Mouse (Mus musculus): Measurements from ENCODE around the gene Abca8a. TPM values are rescaled to one million over a fixed set of nuclear protein-coding genes. Genes with fewer than 3 reads are reported as not detected.
A peak's percentile ranks its signal among the peaks of the same experiment; 100 is the strongest.

Abca8a gene
- polyA plus RNA-seq, 1 experiment from 2014 or later, result 4.2 TPM

DNA sequence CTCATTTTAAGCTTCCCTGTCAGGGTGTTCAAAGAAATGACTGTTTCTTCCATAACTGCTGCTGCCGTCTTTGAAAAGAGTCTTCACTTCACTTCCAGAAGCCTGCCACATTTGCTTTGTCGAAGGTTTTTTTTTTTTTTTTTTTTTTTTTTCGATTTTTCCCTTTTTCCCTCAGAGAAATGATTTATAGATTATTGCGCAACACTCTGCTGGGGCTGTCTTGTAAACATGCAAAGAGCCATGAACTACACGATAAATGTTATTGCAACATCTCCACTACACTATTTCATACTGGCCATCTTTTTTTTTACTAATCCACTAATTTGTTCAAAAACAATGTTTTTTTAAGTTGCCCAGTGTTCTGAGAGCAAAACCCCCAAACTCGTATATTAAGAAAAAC, 1.7 kb upstream of the Abca8a start:
- 47% methylated on average over 6 of the region's 6 CpGs for WGBS

DNA sequence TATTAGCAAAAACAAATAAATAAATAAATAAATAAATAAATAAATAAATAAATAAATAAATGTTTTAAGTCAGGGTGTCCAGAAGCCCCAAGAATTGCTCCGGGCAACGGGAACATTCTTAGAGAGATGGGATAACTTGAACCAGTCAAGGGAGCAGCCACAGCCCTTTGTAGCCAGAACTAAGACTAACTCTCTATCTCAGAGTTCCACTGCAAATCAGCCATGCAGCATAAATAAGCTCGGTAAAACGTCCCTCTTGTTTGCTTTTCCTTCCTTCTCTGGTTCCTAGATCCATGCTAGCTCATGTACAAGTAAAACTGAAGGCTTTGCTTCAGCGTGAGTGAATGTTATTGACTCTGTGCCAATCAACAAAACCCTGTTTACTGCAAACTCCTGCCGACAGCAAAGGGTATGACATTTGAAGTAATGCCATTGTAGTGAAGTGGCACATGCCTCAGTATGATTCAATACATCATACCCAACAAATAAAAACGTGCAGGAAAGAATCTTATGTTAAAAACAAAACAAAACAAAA, 865 bp downstream of the Abca8a start:
- WGBS, result 49% methylated on average over 7 of the region's 7 CpGs
- H3K4me1 ChIP-seq (replicated peaks; ENCODE audit: control insufficient read depth, insufficient read depth), result no peaks in the 10 kb centered on the region
- no peaks in the 10 kb centered on the region for H3K36me3 ChIP-seq (ENCODE audit: control insufficient read depth, insufficient read depth, low read length)
- 0 out of 2 replicates have a peak overlapping the region, but pooled peaks have one; percentile 9 for H3K9ac ChIP-seq (ENCODE audit: low read length)
- TF ChIP-seq CTCF (IDR thresholded peaks at IDR 0.05; ENCODE audit: low read depth) (no peak; the same call in 1 of the 2 replicates), EP300 (optimal IDR thresholded peaks at IDR 0.05) (no peak)
- DNase-seq (ENCODE audit: low spot score), result no peak
- peak overlapping the region; percentile 6 for H3K4me3 ChIP-seq (ENCODE audit: low read depth, low read length)
- no peak overlapping the region for H3K27ac ChIP-seq (replicated peaks)
- H3K4me2 ChIP-seq (replicated peaks; ENCODE audit: low read depth), result peak overlapping the region; percentile 19; the same call in 1 of the 2 replicates
- H3K27me3 ChIP-seq (ENCODE audit: control insufficient read depth, insufficient read depth, low read length), result no peaks in the 10 kb centered on the region
- no peaks in the 10 kb centered on the region for H3K9me3 ChIP-seq (ENCODE audit: control insufficient read depth, low read length)
- ATAC-seq (ENCODE audit: low FRiP score, low TSS enrichment), result no peak

More for the DNA sequence above, 1.7 kb upstream of the Abca8a start:
- DNase-seq (ENCODE audit: low spot score) (no peak), ATAC-seq (ENCODE audit: low FRiP score, low TSS enrichment) (no peak)
- Histone ChIP-seq H3K9me3 (ENCODE audit: control insufficient read depth, low read length) (no peaks in the 10 kb centered on the region), H3K9ac (ENCODE audit: low read length) (no peak overlapping the region), H3K4me2 (replicated peaks; ENCODE audit: low read depth) (no peak overlapping the region), H3K36me3 (ENCODE audit: control insufficient read depth, insufficient read depth, low read length) (no peaks in the 10 kb centered on the region), H3K27ac (replicated peaks) (no peak overlapping the region), H3K4me1 (replicated peaks; ENCODE audit: control insufficient read depth, insufficient read depth) (no peaks in the 10 kb centered on the region), H3K4me3 (ENCODE audit: low read depth, low read length) (no peak overlapping the region), H3K27me3 (ENCODE audit: control insufficient read depth, insufficient read depth, low read length) (no peaks in the 10 kb centered on the region)
- TF ChIP-seq CTCF (IDR thresholded peaks at IDR 0.05; ENCODE audit: low read depth) (no peak), EP300 (optimal IDR thresholded peaks at IDR 0.05) (no peak)

DNA sequence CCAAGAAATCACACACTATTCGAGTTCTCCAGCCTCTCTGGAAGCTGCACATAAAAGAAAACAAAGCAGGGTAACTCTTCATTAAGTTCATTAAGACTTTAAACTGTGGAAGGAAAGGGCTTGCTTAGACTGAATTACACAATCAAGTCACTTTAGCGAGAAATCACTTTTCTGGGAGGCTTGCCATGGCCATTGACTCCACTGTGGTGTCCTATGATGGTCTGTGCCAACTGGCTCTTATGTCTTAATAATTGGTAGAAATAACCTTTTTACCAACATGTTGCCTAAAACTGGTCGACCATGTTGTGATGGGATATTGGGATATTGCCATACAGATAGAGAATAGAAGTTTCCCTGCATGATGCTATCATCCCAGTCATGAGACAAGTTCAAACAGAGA, 1.5 kb downstream of the Abca8a start:
- 70% methylated on average over 3 of the region's 3 CpGs for WGBS
- Histone ChIP-seq H3K9me3 (ENCODE audit: control insufficient read depth, low read length) (no peaks in the 10 kb centered on the region), H3K4me3 (ENCODE audit: low read depth, low read length) (peak overlapping the region; percentile 6; the same call in 1 of the 2 replicates), H3K4me2 (replicated peaks; ENCODE audit: low read depth) (no peak overlapping the region), H3K27me3 (ENCODE audit: control insufficient read depth, insufficient read depth, low read length) (no peaks in the 10 kb centered on the region), H3K9ac (ENCODE audit: low read length) (no peak overlapping the region), H3K27ac (replicated peaks) (no peak overlapping the region), H3K4me1 (replicated peaks; ENCODE audit: control insufficient read depth, insufficient read depth) (no peaks in the 10 kb centered on the region), H3K36me3 (ENCODE audit: control insufficient read depth, insufficient read depth, low read length) (no peaks in the 10 kb centered on the region)
- DNase-seq (ENCODE audit: low spot score) (no peak), ATAC-seq (ENCODE audit: low FRiP score, low TSS enrichment) (no peak)
- no peak for TF ChIP-seq CTCF (IDR thresholded peaks at IDR 0.05; ENCODE audit: low read depth)

DNA sequence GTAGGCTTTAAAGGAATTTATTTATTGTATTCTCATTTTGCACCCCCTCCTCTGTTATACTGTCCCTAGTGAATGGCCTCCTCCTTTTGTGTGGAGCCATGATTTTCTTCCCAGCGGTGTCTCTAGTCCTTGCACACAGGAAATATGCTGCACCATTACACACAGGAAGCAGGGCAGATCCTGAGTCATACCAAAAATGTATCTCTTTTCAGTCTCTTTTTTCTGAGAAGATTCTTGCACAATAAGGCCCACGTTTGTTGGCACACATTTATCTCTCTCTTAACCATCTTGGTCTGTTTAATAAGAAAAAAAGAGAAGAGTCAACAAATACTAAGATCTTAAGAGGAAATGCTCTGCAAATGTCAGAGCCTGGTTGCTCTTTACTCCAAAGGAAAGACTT, 4.5 kb downstream of the Abca8a start:
- no peak overlapping the region for H3K4me3 ChIP-seq (ENCODE audit: low read depth, low read length)
- no peaks in the 10 kb centered on the region for H3K9me3 ChIP-seq (ENCODE audit: control insufficient read depth, low read length)
- H3K27ac ChIP-seq (replicated peaks), result no peak overlapping the region
- TF ChIP-seq EP300 (optimal IDR thresholded peaks at IDR 0.05) (no peak), CTCF (IDR thresholded peaks at IDR 0.05; ENCODE audit: low read depth) (no peak)
- no peak overlapping the region for H3K4me2 ChIP-seq (replicated peaks; ENCODE audit: low read depth)
- no peak overlapping the region for H3K9ac ChIP-seq (ENCODE audit: low read length)
- H3K36me3 ChIP-seq (ENCODE audit: control insufficient read depth, insufficient read depth, low read length), result no peaks in the 10 kb centered on the region
- 50% methylated on average over 2 of the region's 2 CpGs for WGBS
- no peak for ATAC-seq (ENCODE audit: low FRiP score, low TSS enrichment)
- no peak for DNase-seq (ENCODE audit: low spot score)
- no peaks in the 10 kb centered on the region for H3K4me1 ChIP-seq (replicated peaks; ENCODE audit: control insufficient read depth, insufficient read depth)
- no peaks in the 10 kb centered on the region for H3K27me3 ChIP-seq (ENCODE audit: control insufficient read depth, insufficient read depth, low read length)

DNA sequence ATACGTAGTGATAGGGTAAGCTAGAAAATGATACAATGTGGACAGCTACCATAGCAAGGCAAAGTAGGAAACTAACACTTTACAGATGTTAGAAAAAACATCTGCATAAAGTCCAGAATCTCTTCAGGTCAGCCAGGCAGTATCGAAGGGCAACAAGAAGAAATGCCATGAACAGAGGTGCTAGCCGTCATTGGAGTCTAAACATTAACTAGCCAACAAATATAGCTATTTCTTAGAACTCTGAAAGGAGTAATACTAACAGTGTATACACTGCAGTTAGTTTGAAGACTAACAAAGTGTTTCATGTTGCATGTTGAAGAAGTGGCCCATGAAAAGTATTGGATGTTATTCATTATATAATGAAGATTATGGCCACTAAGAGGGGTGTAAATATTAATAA, 23.6 kb downstream of the Abca8a start:
- Histone ChIP-seq H3K27ac (replicated peaks) (no peak overlapping the region), H3K4me2 (replicated peaks; ENCODE audit: low read depth) (no peak overlapping the region), H3K9me3 (ENCODE audit: control insufficient read depth, low read length) (no peaks in the 10 kb centered on the region), H3K36me3 (ENCODE audit: control insufficient read depth, insufficient read depth, low read length) (no peaks in the 10 kb centered on the region), H3K27me3 (ENCODE audit: control insufficient read depth, insufficient read depth, low read length) (no peaks in the 10 kb centered on the region), H3K4me3 (ENCODE audit: low read depth, low read length) (no peak overlapping the region), H3K9ac (ENCODE audit: low read length) (no peak overlapping the region), H3K4me1 (replicated peaks; ENCODE audit: control insufficient read depth, insufficient read depth) (no peaks in the 10 kb centered on the region)
- ATAC-seq (ENCODE audit: low FRiP score, low TSS enrichment), result no peak
- 55% methylated on average over 3 of the region's 3 CpGs for WGBS
- no peak for TF ChIP-seq EP300 (optimal IDR thresholded peaks at IDR 0.05)
- no peak for TF ChIP-seq CTCF (IDR thresholded peaks at IDR 0.05; ENCODE audit: low read depth)
- DNase-seq (ENCODE audit: low spot score), result no peak

DNA sequence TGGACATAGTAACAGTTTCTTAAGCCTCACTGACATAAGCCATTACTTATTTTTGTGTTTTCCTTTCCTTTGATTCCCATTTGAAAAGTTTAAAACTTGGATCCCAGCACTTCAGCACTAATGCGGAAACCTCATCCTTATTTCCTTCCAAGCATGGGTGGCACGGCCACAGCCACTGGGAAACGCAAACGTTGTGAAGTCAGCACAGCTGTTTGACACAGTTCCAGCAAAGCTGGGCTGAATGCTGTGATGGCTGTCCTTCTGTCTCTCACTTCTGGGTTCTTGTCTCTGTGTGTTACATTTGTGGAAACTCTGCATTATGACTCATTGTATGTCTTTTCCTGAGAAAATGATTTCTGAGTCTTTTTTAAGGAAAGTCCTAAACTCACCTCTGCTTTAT, 34.7 kb downstream of the Abca8a start:
- H3K27ac ChIP-seq (replicated peaks), result no peak overlapping the region
- WGBS, result 35% methylated on average over 4 of the region's 4 CpGs
- DNase-seq (ENCODE audit: low spot score), result no peak
- no peak for TF ChIP-seq CTCF (IDR thresholded peaks at IDR 0.05; ENCODE audit: low read depth)
- no peak for TF ChIP-seq EP300 (optimal IDR thresholded peaks at IDR 0.05)
- no peak overlapping the region for H3K4me2 ChIP-seq (replicated peaks; ENCODE audit: low read depth)
- no peak for ATAC-seq (ENCODE audit: low FRiP score, low TSS enrichment)
- H3K36me3 ChIP-seq (ENCODE audit: control insufficient read depth, insufficient read depth, low read length), result no peaks in the 10 kb centered on the region
- H3K4me3 ChIP-seq (ENCODE audit: low read depth, low read length), result no peak overlapping the region
- H3K27me3 ChIP-seq (ENCODE audit: control insufficient read depth, insufficient read depth, low read length), result no peaks in the 10 kb centered on the region
- H3K9ac ChIP-seq (ENCODE audit: low read length), result no peak overlapping the region
- H3K4me1 ChIP-seq (replicated peaks; ENCODE audit: control insufficient read depth, insufficient read depth), result no peaks in the 10 kb centered on the region
- no peaks in the 10 kb centered on the region for H3K9me3 ChIP-seq (ENCODE audit: control insufficient read depth, low read length)

All from stomach, postnatal 0 days (tissue).